Mouse (Mus musculus) stomach, embryonic 16.5 days (tissue): ENCODE data around the gene Ralgds. TPM values are rescaled to one million over a fixed set of nuclear protein-coding genes. Genes with fewer than 3 reads are reported as not detected.

Experiments used
- ATAC-seq: fragments of 200-750 bp; cut with Nextera tagmentation; 2 replicates; pipeline ENCODE4 v1.8.0; 2017; ENCODE audit warnings: moderate number of reproducible peaks, moderate TSS enrichment; ENCODE audit not compliant: insufficient read depth, low FRiP score
- H3K27ac ChIP-seq: fragments of 300-500 bp; sonication (generic); 2 replicates; pipeline ENCODE4 v1.5.1; 2014; ENCODE audit warnings: low read length
- H3K27me3 ChIP-seq: fragments of 300-500 bp; sonication (generic); 2 replicates; pipeline ENCODE4 v1.6.1; 2014; ENCODE audit warnings: low read length, control low read depth, mixed read lengths; ENCODE audit not compliant: control insufficient read depth, insufficient read depth
- H3K36me3 ChIP-seq: fragments of 300-500 bp; sonication (generic); 2 replicates; pipeline ENCODE4 v1.6.1; 2014; ENCODE audit warnings: low read length; ENCODE audit not compliant: control insufficient read depth, insufficient read depth
- H3K4me1 ChIP-seq: fragments of 300-500 bp; sonication (generic); 2 replicates; pipeline ENCODE4 v1.6.1; 2014; ENCODE audit warnings: low read length, control low read depth, mixed read lengths; ENCODE audit not compliant: control insufficient read depth, insufficient read depth
- H3K4me2 ChIP-seq: fragments of 300-500 bp; sonication (generic); 2 replicates; pipeline ENCODE4 v1.6.1; 2014; ENCODE audit warnings: low read depth, low read length, mixed read lengths
- H3K4me3 ChIP-seq: fragments of 300-500 bp; sonication (generic); replicated peaks from 2 replicates; pipeline ENCODE4 v1.5.1; 2014; ENCODE audit warnings: mild to moderate bottlenecking, low read length
- H3K9ac ChIP-seq: fragments of 300-500 bp; sonication (generic); 2 replicates; pipeline ENCODE4 v1.6.1; 2014; ENCODE audit warnings: low read length
- H3K9me3 ChIP-seq: fragments of 300-500 bp; sonication (generic); replicated peaks from 2 replicates; pipeline ENCODE4 v1.6.1; 2016; ENCODE audit warnings: low read length, control low read depth; ENCODE audit not compliant: control insufficient read depth
- WGBS: fragments of 180-500 bp; shearing (Covaris S2); extraction: QIAGEN DNeasy Blood & Tissue Kit; methylation state at CpG from one replicate; pipeline ENCODE4 v1.1.7; 2014; 5-methylcytosine and 5-hydroxymethylcytosine counted together
- polyA plus RNA-seq: library from polyadenylated mRNA; unstranded; fragments of >200 nt; fragmentation: Nextera tagmentation; extraction: Ambion mirVana; gene quantifications from 2 replicates; pipeline ENCODE4 v1.2.1, GENCODE M21; 2015

The Ralgds gene
- 24.6 and 28.2 TPM in 2 replicates for polyA plus RNA-seq

DNA sequence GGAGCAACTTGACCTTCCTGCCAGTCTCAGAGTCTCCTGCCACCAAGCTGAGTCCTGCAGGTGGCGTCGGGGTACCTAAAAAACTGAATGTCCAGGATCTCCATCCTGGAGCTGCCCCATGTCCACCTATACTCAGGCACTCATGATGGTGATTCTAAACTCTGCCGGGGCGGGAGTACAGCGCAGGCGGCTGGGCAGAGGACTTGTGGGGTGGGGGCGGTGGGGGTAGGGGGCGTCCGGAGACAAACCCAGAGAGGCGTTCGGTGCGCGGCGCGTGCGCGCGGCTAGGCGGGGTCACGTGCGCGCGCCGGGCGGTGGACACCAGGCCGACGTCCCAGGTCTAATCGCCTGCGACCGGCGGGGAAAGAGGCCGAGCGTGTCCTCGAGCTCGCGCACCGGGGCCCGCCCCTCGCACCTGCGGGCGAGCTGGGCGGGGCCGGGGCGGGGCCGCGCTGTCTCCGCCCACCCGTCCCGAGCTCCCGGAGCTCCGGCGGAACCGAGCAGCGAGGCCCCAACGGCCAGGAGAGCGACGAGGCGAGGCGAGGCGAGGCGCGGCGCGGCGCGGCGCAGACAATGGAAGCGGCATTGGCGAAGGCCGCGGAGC is at the start of gene Ralgds:
TSS of gene Ralgds (plus strand) at position 328 of the 604 bp plus-strand sequence.
- under 1% methylated on average over 71 of the region's 71 CpGs for WGBS
- Histone ChIP-seq H3K4me3 (peak within 1 kb of the TSS; percentile 73), H3K9ac (peak within 1 kb of the TSS; percentile 90), H3K4me2 (peak within 1 kb of the TSS; percentile 94), H3K27me3 (no peaks in the 10 kb centered on the region), H3K4me1 (peaks cover 16% of the 10 kb centered on the region), H3K9me3 (no peaks in the 10 kb centered on the region), H3K36me3 (no peaks in the 10 kb centered on the region), H3K27ac (peak within 1 kb of the TSS; percentile 84)
- peak; percentile 84 for ATAC-seq

DNA sequence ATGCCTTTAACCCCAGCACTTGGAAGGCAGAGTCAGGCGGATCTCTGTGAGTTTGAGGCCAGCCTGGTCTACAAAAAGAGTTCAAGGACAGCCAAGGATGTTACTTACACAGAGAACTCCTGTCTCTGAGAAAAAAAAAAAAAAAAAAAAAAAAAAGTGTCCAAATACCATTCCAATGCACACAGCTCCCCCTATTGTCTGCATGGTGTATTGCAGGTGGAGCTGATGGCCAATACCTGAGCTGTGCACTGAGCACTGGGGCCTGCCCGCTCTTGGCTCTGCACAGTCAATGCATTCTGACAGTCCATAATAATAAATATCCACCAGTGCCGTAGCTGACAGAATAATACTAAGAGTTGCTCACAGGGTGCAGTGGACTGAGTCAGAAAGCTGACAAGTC is 49.0 kb upstream of the Ralgds start:
- H3K27ac ChIP-seq, result no peak overlapping the region
- 0 out of 2 replicates have a peak, but pooled peaks cover 3% of the 10 kb centered on the region for H3K27me3 ChIP-seq
- no peak overlapping the region for H3K4me3 ChIP-seq
- H3K4me1 ChIP-seq, result peaks cover 3% of the 10 kb centered on the region; the same call in 1 of the 2 replicates
- H3K36me3 ChIP-seq, result no peaks in the 10 kb centered on the region; the same call in 1 of the 2 replicates
- WGBS, result 47% methylated on average over 3 of the region's 3 CpGs
- H3K9ac ChIP-seq, result no peak overlapping the region
- no peaks in the 10 kb centered on the region for H3K9me3 ChIP-seq
- no peak overlapping the region for H3K4me2 ChIP-seq
- ATAC-seq, result no peak

DNA sequence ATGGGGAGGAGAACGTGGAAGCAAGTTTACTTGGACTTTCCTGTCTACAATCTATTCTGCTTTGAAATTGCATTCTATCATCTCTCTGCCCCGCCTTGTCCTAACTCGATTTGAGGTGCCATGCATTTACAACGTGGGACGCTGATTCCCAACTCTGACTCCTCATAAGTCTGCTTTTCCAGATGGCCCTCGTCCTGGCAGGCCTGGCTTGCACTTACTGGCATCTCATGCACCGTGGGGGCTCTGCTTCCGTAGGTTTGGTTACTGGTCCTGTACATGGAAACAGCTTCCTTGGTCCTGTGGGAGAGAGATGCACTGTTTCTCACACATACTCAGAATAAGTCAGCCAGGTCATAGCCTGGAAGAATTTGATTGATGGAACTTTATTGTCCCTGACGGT is 48.0 kb upstream of the Ralgds start:
- ATAC-seq, result no peak
- WGBS, result 78% methylated on average over 9 of the region's 9 CpGs
- no peaks in the 10 kb centered on the region for H3K9me3 ChIP-seq
- H3K4me2 ChIP-seq, result no peak overlapping the region
- H3K36me3 ChIP-seq, result peaks cover 10% of the 10 kb centered on the region
- no peak overlapping the region for H3K27ac ChIP-seq
- H3K4me1 ChIP-seq, result peaks cover 3% of the 10 kb centered on the region; the same call in 1 of the 2 replicates
- no peak overlapping the region for H3K4me3 ChIP-seq
- no peak overlapping the region for H3K9ac ChIP-seq
- H3K27me3 ChIP-seq, result 0 out of 2 replicates have a peak, but pooled peaks cover 3% of the 10 kb centered on the region

DNA sequence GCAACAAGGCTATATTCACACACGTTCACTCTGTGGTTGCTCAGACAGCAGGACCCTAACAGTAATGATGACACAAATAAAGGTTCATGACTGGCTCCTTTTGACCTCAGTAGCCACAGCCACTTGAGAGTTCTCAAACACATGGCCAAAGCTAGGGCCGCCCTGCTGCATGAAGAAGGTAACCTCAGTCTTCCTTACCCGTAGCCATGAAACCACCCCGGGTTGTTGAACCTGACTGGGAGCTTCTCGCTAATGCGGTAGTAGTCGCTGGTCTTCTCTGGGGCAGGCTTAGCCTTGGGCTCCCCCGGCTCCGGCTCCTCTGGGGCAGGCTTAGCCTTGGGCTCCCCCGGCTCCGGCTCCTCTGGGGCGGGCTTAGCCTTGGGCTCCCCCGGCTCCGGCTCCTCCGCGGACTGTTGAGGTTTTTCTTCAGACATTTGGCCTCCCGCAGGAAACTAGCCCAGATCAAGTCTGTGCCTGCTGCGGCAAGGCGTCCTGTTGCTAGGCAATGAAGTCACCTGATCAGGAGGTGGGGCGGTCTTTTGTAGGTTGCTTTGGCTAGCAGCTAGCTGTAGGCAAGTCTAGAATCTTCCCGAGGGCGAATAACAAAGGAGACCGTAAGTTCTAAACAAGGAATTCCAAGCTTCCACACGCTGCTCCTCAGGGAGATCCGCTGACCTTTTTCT is 46.9 kb upstream of the Ralgds start, which contains the start of gene 1700007K13Rik:
TSS of gene 1700007K13Rik (minus strand) at position 497 of the 683 bp plus-strand sequence.
- H3K36me3 ChIP-seq, result peaks cover 19% of the 10 kb centered on the region
- peak; percentile 47; the same call in 1 of the 2 replicates for ATAC-seq
- H3K4me3 ChIP-seq, result peak within 1 kb of the TSS; percentile 41
- H3K27ac ChIP-seq, result no peak within 1 kb of the TSS
- H3K4me1 ChIP-seq, result peaks cover 3% of the 10 kb centered on the region; the same call in 1 of the 2 replicates
- WGBS, result 5% methylated on average over 25 of the region's 25 CpGs
- peak within 1 kb of the TSS; percentile 69 for H3K9ac ChIP-seq
- no peaks in the 10 kb centered on the region for H3K9me3 ChIP-seq
- 0 out of 2 replicates have a peak, but pooled peaks cover 3% of the 10 kb centered on the region for H3K27me3 ChIP-seq
- peak within 1 kb of the TSS; percentile 72 for H3K4me2 ChIP-seq

DNA sequence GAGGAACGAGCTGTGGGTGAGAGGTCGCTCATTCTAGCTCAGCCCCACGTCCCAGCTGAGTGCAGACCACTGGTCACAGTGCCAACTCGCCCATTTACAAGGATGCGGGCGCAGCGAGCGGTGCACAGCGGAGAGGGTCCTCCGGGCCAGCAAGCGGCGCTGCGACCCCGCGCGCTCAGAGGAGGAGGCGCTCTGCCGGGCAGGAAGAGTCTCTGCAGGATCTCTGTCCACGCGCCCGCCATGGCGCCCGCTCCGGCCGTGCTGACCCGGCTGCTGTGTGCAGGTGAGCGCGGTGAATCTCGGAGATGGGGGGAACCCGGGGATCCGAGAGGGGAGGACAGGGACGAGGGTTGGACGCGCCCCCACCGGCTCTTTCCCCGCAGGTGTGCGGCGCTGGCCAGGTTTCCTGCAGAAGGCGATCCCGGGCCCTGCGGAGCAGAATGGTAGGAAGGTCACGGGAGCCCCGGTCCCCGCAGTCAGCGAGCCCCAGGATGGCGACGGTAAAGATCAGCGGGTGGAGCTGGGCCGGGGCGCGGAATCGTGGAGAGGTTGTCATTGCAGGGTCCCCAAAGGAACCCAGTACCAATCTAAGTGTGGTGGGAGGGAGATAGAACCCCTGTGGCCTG is 45.0 kb upstream of the Ralgds start, which contains the start of gene Mrps2:
TSS of gene Mrps2 (plus strand) at position 207 of the 626 bp plus-strand sequence.
- Histone ChIP-seq H3K4me3 (peak within 1 kb of the TSS; percentile 95), H3K4me2 (peak within 1 kb of the TSS; percentile 88), H3K27me3 (0 out of 2 replicates have a peak, but pooled peaks cover 3% of the 10 kb centered on the region), H3K27ac (peak within 1 kb of the TSS; percentile 22; the same call in 1 of the 2 replicates), H3K9ac (peak within 1 kb of the TSS; percentile 98), H3K9me3 (no peaks in the 10 kb centered on the region), H3K36me3 (peaks cover 30% of the 10 kb centered on the region), H3K4me1 (peaks cover 3% of the 10 kb centered on the region; the same call in 1 of the 2 replicates)
- peak; percentile 93 for ATAC-seq
- WGBS, result under 1% methylated on average over 52 of the region's 52 CpGs

DNA sequence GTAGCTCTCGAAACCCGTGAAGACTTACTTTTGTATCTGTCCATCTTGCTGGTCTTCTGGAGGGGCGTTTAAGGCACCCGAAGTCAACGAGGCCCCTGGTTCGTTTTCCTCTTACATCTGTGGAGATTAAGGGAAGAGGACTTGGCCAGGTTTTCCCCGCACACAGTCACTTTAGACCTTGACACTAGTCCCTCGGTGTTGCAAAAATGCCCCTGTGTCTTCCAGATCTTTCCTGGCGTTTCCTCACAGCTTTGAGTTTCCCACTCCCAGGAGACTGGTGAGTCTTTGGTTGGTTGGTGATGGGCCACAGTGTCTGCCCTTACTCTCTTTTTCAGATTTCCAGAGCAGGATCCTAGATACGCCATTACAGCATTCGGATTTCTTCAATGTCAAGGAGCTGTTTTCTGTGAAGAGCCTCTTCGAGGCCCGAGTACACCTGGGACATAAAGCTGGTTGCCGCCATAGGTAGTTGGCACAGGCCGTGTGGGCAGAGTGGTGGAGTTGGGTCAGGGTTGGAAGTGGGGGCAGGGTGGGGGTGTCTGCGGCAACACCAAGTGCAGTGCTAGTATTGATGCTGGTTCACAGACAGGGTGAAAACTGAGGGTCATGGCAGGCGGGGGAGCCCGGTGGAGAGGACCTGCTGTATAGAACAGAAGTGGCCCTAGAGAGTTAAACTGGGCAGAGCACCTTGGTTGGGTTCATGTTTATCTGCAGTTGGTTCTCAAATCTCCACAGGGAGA is 44.3 kb upstream of the Ralgds start:
- Histone ChIP-seq H3K4me1 (peaks cover 3% of the 10 kb centered on the region; the same call in 1 of the 2 replicates), H3K4me3 (peak overlapping the region; percentile 95), H3K9ac (peak overlapping the region; percentile 98), H3K36me3 (peaks cover 31% of the 10 kb centered on the region), H3K4me2 (peak overlapping the region; percentile 88), H3K27me3 (0 out of 2 replicates have a peak, but pooled peaks cover 3% of the 10 kb centered on the region), H3K27ac (no peak overlapping the region), H3K9me3 (no peaks in the 10 kb centered on the region)
- 54% methylated on average over 18 of the region's 18 CpGs for WGBS
- no peak for ATAC-seq

DNA sequence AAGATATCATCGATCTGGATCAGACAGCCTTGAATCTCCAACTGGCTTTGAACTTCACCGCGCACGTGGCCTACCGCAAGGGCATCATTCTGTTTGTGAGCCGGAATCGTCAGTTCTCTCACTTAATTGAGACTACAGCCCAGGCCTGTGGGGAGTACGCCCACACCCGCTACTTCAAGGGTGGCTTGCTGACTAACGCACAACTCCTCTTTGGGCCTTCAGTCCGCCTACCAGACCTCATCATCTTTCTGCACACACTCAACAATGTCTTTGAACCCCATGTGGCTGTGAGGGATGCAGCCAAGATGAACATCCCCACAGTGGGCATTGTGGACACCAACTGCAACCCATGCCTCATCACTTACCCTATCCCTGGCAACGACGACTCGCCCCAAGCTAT is 43.5 kb upstream of the Ralgds start:
- Histone ChIP-seq H3K27ac (no peak overlapping the region), H3K4me1 (peaks cover 3% of the 10 kb centered on the region; the same call in 1 of the 2 replicates), H3K27me3 (0 out of 2 replicates have a peak, but pooled peaks cover 3% of the 10 kb centered on the region), H3K4me2 (no peak overlapping the region), H3K4me3 (no peak overlapping the region), H3K9me3 (no peaks in the 10 kb centered on the region), H3K9ac (no peak overlapping the region), H3K36me3 (peaks cover 31% of the 10 kb centered on the region)
- WGBS, result 97% methylated on average over 14 of the region's 14 CpGs
- no peak for ATAC-seq

DNA sequence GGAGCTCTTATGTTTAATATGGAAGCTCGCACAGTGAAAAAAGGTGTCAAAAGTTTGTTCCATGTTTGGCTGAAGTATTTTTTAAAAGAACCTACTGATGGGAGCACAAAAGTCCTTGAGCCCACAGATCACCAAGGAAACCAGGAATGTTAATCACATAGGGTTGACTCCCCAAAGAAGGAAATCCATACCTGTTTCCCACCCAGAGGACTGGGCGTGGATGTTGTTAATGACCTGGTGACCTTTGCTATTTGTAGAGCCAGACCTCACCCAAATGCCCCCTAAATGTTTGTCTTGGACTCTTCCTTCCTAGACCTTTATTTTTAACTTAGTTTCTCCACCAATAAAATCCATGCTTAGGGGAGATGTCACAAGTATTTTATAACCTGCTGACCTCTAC is 42.3 kb upstream of the Ralgds start:
- WGBS, result 84% methylated on average over 2 of the region's 2 CpGs
- Histone ChIP-seq H3K4me3 (no peak overlapping the region), H3K27ac (no peak overlapping the region), H3K9me3 (no peaks in the 10 kb centered on the region), H3K4me1 (peaks cover 3% of the 10 kb centered on the region; the same call in 1 of the 2 replicates), H3K4me2 (no peak overlapping the region), H3K9ac (no peak overlapping the region), H3K27me3 (no peaks in the 10 kb centered on the region), H3K36me3 (peaks cover 31% of the 10 kb centered on the region)
- no peak for ATAC-seq
